Mouse (Mus musculus) heart, embryonic 14.5 days (tissue): ENCODE results near the gene Shank3. TPM values are rescaled to one million over a fixed set of nuclear protein-coding genes. Genes with fewer than 3 reads are reported as not detected.

ENCODE experiments used
- ATAC-seq: fragments of 200-750 bp; cut with Nextera tagmentation; 2 replicates; pipeline ENCODE4 v1.8.0; 2017; ENCODE audit warnings: low read depth, moderate TSS enrichment; ENCODE audit not compliant: insufficient number of reproducible peaks, insufficient read depth, low FRiP score
- H3K27ac ChIP-seq, 2 experiments: fragments of 200-500 bp in 1 of 2; fragments of 300-500 bp in 1 of 2; sonication (generic) in 1 of 2; replicated peaks in 1 of 2; 2 replicates each; pipeline ENCODE4 v1.5.1; 2012 to 2014; ENCODE audit warnings: low read depth in 2 of 2, low read length in 2 of 2, control low read depth in 1 of 2, mild to moderate bottlenecking in 1 of 2, mixed read lengths in 1 of 2; ENCODE audit not compliant: control insufficient read depth in 1 of 2, insufficient read depth in 1 of 2
- H3K27me3 ChIP-seq: fragments of 300-500 bp; sonication (generic); 2 replicates; pipeline ENCODE4 v1.6.1; 2014; ENCODE audit warnings: mild to moderate bottlenecking, low read length, control low read depth; ENCODE audit not compliant: control insufficient read depth, insufficient read depth
- H3K36me3 ChIP-seq: fragments of 300-500 bp; sonication (generic); 2 replicates; pipeline ENCODE4 v1.6.1; 2014; ENCODE audit warnings: mild to moderate bottlenecking, control low read depth, low read length, mixed read lengths; ENCODE audit not compliant: control insufficient read depth, insufficient read depth
- H3K4me1 ChIP-seq, 2 experiments: fragments of 200-500 bp in 1 of 2; fragments of 300-500 bp in 1 of 2; sonication (generic) in 1 of 2; 2 replicates each; pipeline ENCODE4 v1.6.1; 2012 to 2014; ENCODE audit warnings: low read length in 2 of 2, control low read depth in 1 of 2, mixed read lengths in 1 of 2; ENCODE audit not compliant: control insufficient read depth in 2 of 2, insufficient read depth in 2 of 2
- H3K4me2 ChIP-seq: fragments of 300-500 bp; sonication (generic); 2 replicates; pipeline ENCODE4 v1.6.1; 2014; ENCODE audit warnings: mild to moderate bottlenecking, low read length
- H3K4me3 ChIP-seq, 2 experiments: fragments of 200-500 bp in 1 of 2; fragments of 300-500 bp in 1 of 2; sonication (generic) in 1 of 2; 2 replicates each; pipeline ENCODE4 v1.5.1; 2012 to 2014; ENCODE audit warnings: low read length in 2 of 2, mild to moderate bottlenecking in 2 of 2, control low read depth in 1 of 2, low read depth in 1 of 2, moderate library complexity in 1 of 2; ENCODE audit not compliant: control insufficient read depth in 1 of 2, insufficient read depth in 1 of 2
- H3K9ac ChIP-seq: fragments of 300-500 bp; sonication (generic); 2 replicates; pipeline ENCODE4 v1.6.1; 2014; ENCODE audit warnings: mild to moderate bottlenecking, low read length
- H3K9me3 ChIP-seq: fragments of 300-500 bp; sonication (generic); 2 replicates; pipeline ENCODE4 v1.6.1; 2016; ENCODE audit warnings: low read length, control low read depth; ENCODE audit not compliant: control insufficient read depth
- WGBS: fragments of 180-500 bp; shearing (Covaris S2); extraction: QIAGEN DNeasy Blood & Tissue Kit; methylation state at CpG from one replicate; pipeline ENCODE4 v1.1.7; 2014; 5-methylcytosine and 5-hydroxymethylcytosine counted together
- polyA plus RNA-seq: library from polyadenylated mRNA; unstranded; fragments of >200 nt; fragmentation: Nextera tagmentation; extraction: Ambion mirVana; gene quantifications from 2 replicates; pipeline ENCODE4 v1.2.1, GENCODE M21; 2014

Shank3 gene
- polyA plus RNA-seq, 1 experiment from 2014 or later, result 2.4 TPM

GRCm38 (mm10) chr15:89497391-89498048, 1.9 kb upstream of the Shank3 start:
- peaks cover 49% of the 10 kb centered on the region for H3K27me3 ChIP-seq
- 0 out of 2 replicates have a peak, but pooled peaks cover 4% of the 10 kb centered on the region for H3K36me3 ChIP-seq
- H3K4me2 ChIP-seq, result no peak overlapping the region; the same call in 1 of the 2 replicates
- H3K4me1 ChIP-seq, result peaks cover 2 to 9% of the 10 kb centered on the region in 2 experiments; a peak in 3 of 4 replicates
- peak; percentile 79 for ATAC-seq
- peak overlapping the region; percentile 61 to 83 for H3K27ac ChIP-seq
- H3K9me3 ChIP-seq, result peaks cover 4% of the 10 kb centered on the region; the same call in 1 of the 2 replicates
- 12% methylated on average over 4 of the region's 4 CpGs for WGBS
- H3K9ac ChIP-seq, result peak overlapping the region; percentile 75
- H3K4me3 ChIP-seq, result peak overlapping the region; percentile 60 to 79

- Histone ChIP-seq H3K27me3 (peaks cover 49% of the 10 kb centered on the region), H3K9ac (peak overlapping the region; percentile 75), H3K36me3 (peaks cover 12% of the 10 kb centered on the region; the same call in 1 of the 2 replicates), H3K9me3 (no peaks in the 10 kb centered on the region; the same call in 1 of the 2 replicates), H3K4me1 (peaks cover 2 to 9% of the 10 kb centered on the region in 2 experiments; a peak in 3 of 4 replicates), H3K27ac (peak overlapping the region; percentile 61 to 83), H3K4me2 (peak overlapping the region; percentile 89), H3K4me3 (peak overlapping the region; percentile 60 to 79)
- 0 out of 2 replicates have a peak, but pooled peaks have one; percentile 6 for ATAC-seq
- 2% methylated on average over 39 of the region's 41 CpGs for WGBS
These were observed 1.1 kb upstream of the Shank3 start for GRCm38 (mm10) chr15:89498049-89498960.

DNA sequence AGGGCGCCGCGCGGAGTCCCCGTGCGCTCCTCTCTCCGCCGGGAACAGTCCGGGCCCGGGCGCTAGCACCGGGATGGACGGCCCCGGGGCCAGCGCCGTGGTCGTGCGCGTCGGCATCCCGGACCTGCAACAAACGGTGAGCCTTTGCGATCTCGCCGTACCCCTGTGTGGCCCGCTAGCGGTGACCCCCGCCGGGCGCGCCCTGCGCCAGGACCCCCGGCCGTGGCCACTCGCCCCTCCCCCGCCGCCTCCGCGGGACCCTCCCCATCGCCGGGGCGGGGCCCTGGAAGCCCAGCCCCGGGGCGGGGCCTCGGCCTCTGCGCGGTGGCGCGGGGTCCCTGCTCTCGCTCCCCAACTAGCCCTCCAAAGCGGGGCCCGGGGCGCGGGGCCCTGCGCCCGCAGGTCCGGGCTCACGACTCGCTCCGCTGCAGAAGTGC, 379 bp downstream of the Shank3 start:
- Histone ChIP-seq H3K4me1 (peaks cover 2 to 9% of the 10 kb centered on the region in 2 experiments; a peak in 3 of 4 replicates), H3K4me2 (peak overlapping the region; percentile 89), H3K9me3 (no peaks in the 10 kb centered on the region; the same call in 1 of the 2 replicates), H3K27ac (peak overlapping the region in 1 of 2 experiments; percentile 83; a peak in 2 of 4 replicates), H3K9ac (peak overlapping the region; percentile 75), H3K27me3 (peaks cover 49% of the 10 kb centered on the region), H3K36me3 (peaks cover 27% of the 10 kb centered on the region), H3K4me3 (peak overlapping the region; percentile 75 to 79)
- ATAC-seq, result no peak
- under 1% methylated on average over 31 of the region's 60 CpGs for WGBS

GRCm38 (mm10) chr15:89500221-89500791, 883 bp downstream of the Shank3 start:
- H3K36me3 ChIP-seq, result peaks cover 29% of the 10 kb centered on the region
- peak overlapping the region; percentile 75 for H3K9ac ChIP-seq
- 2% methylated on average over 35 of the region's 35 CpGs for WGBS
- ATAC-seq, result no peak
- peak overlapping the region; percentile 75 to 79 for H3K4me3 ChIP-seq
- H3K27me3 ChIP-seq, result peaks cover 49% of the 10 kb centered on the region
- H3K9me3 ChIP-seq, result no peaks in the 10 kb centered on the region
- peak overlapping the region; percentile 89 for H3K4me2 ChIP-seq
- peaks cover 2 to 9% of the 10 kb centered on the region in 2 experiments; a peak in 3 of 4 replicates for H3K4me1 ChIP-seq
- H3K27ac ChIP-seq, result no peak overlapping the region

- H3K4me2 ChIP-seq, result peak overlapping the region; percentile 89; the same call in 1 of the 2 replicates
- H3K9me3 ChIP-seq, result no peaks in the 10 kb centered on the region
- H3K4me3 ChIP-seq, result no peak overlapping the region
- H3K9ac ChIP-seq, result no peak overlapping the region
- no peak for ATAC-seq
- H3K27ac ChIP-seq, result no peak overlapping the region
- H3K27me3 ChIP-seq, result peaks cover 42% of the 10 kb centered on the region
- 89% methylated on average over 3 of the region's 3 CpGs for WGBS
- peaks cover 33% of the 10 kb centered on the region for H3K36me3 ChIP-seq
- peaks cover 2 to 9% of the 10 kb centered on the region in 2 experiments; a peak in 3 of 4 replicates for H3K4me1 ChIP-seq
These were observed 1.9 kb downstream of the Shank3 start for GRCm38 (mm10) chr15:89501321-89501720.

GRCm38 (mm10) chr15:89504838-89505237, 5.4 kb downstream of the Shank3 start:
- no peak for ATAC-seq
- Histone ChIP-seq H3K27me3 (peaks cover 18% of the 10 kb centered on the region), H3K4me3 (no peak overlapping the region), H3K4me2 (no peak overlapping the region), H3K36me3 (peaks cover 38% of the 10 kb centered on the region), H3K4me1 (no peaks in the 10 kb centered on the region), H3K9ac (no peak overlapping the region), H3K27ac (no peak overlapping the region), H3K9me3 (no peaks in the 10 kb centered on the region)
- WGBS, result 85% methylated on average over 9 of the region's 9 CpGs

DNA sequence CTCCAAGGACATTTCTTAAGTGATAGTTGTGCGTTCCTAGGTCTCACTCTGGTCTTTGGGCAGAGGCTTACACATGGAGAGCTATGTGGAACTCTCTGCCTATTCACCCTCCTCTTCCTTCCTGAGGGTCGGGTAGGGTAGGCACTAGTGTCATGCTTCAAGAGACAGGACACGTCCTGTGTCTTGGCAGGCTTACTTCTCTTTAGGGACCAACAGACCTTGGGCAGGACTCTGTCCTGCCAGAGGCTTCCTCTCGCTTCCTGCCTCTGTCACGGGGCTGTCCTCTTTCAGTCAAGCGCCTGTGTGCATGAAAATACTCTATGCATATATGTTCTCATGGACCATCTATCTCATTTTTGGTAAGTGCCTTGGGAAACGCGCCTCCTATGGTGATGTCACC, 8.3 kb downstream of the Shank3 start:
- Histone ChIP-seq H3K4me2 (no peak overlapping the region), H3K27ac (no peak overlapping the region), H3K36me3 (peaks cover 35% of the 10 kb centered on the region), H3K9ac (no peak overlapping the region), H3K4me3 (no peak overlapping the region), H3K4me1 (no peaks in the 10 kb centered on the region), H3K27me3 (no peaks in the 10 kb centered on the region), H3K9me3 (no peaks in the 10 kb centered on the region)
- WGBS, result 73% methylated on average over 8 of the region's 8 CpGs
- ATAC-seq, result no peak
